Mouse (Mus musculus): Measurements from ENCODE around the gene Pdrg1. TPM values are rescaled to one million over a fixed set of nuclear protein-coding genes. Genes with fewer than 3 reads are reported as not detected.

Pdrg1 gene
- 65.0 and 69.5 TPM in 2 replicates for polyA plus RNA-seq (2014; fragmentation: Nextera tagmentation; extraction: Ambion mirVana)

DNA sequence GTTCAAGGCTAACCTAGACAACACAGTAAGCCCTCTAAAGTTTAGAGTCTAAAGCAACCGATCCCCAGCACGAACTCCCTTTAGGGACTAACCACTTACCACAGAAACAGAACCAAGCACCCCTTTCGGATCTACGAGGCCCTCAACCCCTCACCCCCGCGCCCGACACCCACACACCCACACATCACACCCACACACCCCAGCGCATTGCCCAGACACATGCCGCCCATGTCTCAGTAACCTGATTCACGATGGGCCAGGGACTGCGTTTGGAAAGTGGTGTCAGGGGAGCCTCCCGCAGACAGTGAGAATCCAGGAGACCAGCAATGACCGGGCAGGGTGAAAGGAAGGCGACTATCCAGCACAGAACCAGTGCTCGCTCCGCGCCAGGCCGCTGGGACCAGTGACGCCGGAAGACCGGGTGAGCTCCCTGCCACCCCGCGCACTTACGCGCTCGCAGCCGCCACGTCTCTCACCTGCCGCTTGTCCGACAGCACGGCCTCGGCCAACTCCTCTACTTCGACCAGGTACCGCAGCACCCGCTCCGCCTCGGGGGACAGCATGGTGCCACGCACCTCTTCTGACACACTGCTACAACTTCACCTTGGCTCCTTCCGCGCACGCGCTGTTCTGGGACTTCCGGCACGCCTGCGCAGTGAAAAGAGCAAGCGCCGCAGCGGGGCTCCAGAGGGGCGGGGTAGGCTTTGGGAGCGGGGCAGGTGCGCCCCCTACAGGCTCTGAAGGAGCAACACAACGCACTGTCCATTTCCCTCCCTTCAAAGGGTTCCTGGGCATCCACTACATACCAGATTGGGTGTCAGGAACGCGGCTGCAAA lies at the start of gene Pdrg1:
Gene Pdrg1 (minus strand): TSS at position 670 of the 836 bp plus-strand sequence.
- Histone ChIP-seq H3K36me3 (ENCODE audit: control insufficient read depth, insufficient read depth, low read length) (peaks cover 10% of the 10 kb centered on the region), H3K9me3 (ENCODE audit: control insufficient read depth, low read length) (no peaks in the 10 kb centered on the region), H3K4me3 (ENCODE audit: low read depth, low read length) (peak within 1 kb of the TSS; percentile 90), H3K4me2 (peak within 1 kb of the TSS; percentile 93), H3K4me1 (replicated peaks; ENCODE audit: control insufficient read depth, insufficient read depth, low read length) (peaks cover 6% of the 10 kb centered on the region), H3K9ac (ENCODE audit: low read depth, low read length) (peak within 1 kb of the TSS; percentile 84), H3K27ac (ENCODE audit: low read depth, low read length) (no peak within 1 kb of the TSS), H3K27me3 (replicated peaks; ENCODE audit: control insufficient read depth, insufficient read depth, low read length) (peaks cover 3% of the 10 kb centered on the region; the same call in 1 of the 2 replicates)
- WGBS: under 1% methylated on average over 54 of the region's 54 CpGs
- ATAC-seq (replicated peaks; ENCODE audit: low FRiP score) (peak; percentile 95), DNase-seq (ENCODE audit: low spot score) (peak; percentile 92)

- Histone ChIP-seq H3K4me1 (replicated peaks; ENCODE audit: control insufficient read depth, insufficient read depth, low read length) (peaks cover 4% of the 10 kb centered on the region), H3K9me3 (ENCODE audit: control insufficient read depth, low read length) (no peaks in the 10 kb centered on the region), H3K9ac (ENCODE audit: low read depth, low read length) (no peak overlapping the region), H3K27me3 (replicated peaks; ENCODE audit: control insufficient read depth, insufficient read depth, low read length) (no peaks in the 10 kb centered on the region), H3K27ac (ENCODE audit: low read depth, low read length) (no peak overlapping the region), H3K4me2 (no peak overlapping the region), H3K4me3 (ENCODE audit: low read depth, low read length) (no peak overlapping the region), H3K36me3 (ENCODE audit: control insufficient read depth, insufficient read depth, low read length) (no peaks in the 10 kb centered on the region)
- no peak for ATAC-seq (replicated peaks; ENCODE audit: low FRiP score)
- DNase-seq (ENCODE audit: low spot score): no peak
- 53% methylated on average over 9 of the region's 9 CpGs for WGBS
These were observed 49.2 kb upstream of the Pdrg1 start for GRCm38 (mm10) chr2:153064190-153064970.

- Histone ChIP-seq H3K36me3 (ENCODE audit: control insufficient read depth, insufficient read depth, low read length) (no peaks in the 10 kb centered on the region), H3K4me1 (replicated peaks; ENCODE audit: control insufficient read depth, insufficient read depth, low read length) (peaks cover 4% of the 10 kb centered on the region), H3K9ac (ENCODE audit: low read depth, low read length) (no peak overlapping the region), H3K4me3 (ENCODE audit: low read depth, low read length) (no peak overlapping the region), H3K4me2 (no peak overlapping the region), H3K27me3 (replicated peaks; ENCODE audit: control insufficient read depth, insufficient read depth, low read length) (no peaks in the 10 kb centered on the region), H3K27ac (ENCODE audit: low read depth, low read length) (no peak overlapping the region), H3K9me3 (ENCODE audit: control insufficient read depth, low read length) (no peaks in the 10 kb centered on the region)
- no peak for ATAC-seq (replicated peaks; ENCODE audit: low FRiP score)
- no peak for DNase-seq (ENCODE audit: low spot score)
- 51% methylated on average over 3 of the region's 3 CpGs for WGBS
These were observed 48.2 kb upstream of the Pdrg1 start for GRCm38 (mm10) chr2:153063394-153063793.

- DNase-seq (ENCODE audit: low spot score) (no peak), ATAC-seq (replicated peaks; ENCODE audit: low FRiP score) (no peak)
- Histone ChIP-seq H3K4me1 (replicated peaks; ENCODE audit: control insufficient read depth, insufficient read depth, low read length) (peaks cover 4% of the 10 kb centered on the region), H3K27me3 (replicated peaks; ENCODE audit: control insufficient read depth, insufficient read depth, low read length) (peaks cover 3% of the 10 kb centered on the region; the same call in 1 of the 2 replicates), H3K4me2 (no peak overlapping the region), H3K36me3 (ENCODE audit: control insufficient read depth, insufficient read depth, low read length) (no peaks in the 10 kb centered on the region), H3K27ac (ENCODE audit: low read depth, low read length) (no peak overlapping the region), H3K4me3 (ENCODE audit: low read depth, low read length) (no peak overlapping the region), H3K9me3 (ENCODE audit: control insufficient read depth, low read length) (no peaks in the 10 kb centered on the region), H3K9ac (ENCODE audit: low read depth, low read length) (no peak overlapping the region)
- 85% methylated on average over 7 of the region's 7 CpGs for WGBS
These were observed 45.0 kb upstream of the Pdrg1 start for GRCm38 (mm10) chr2:153060216-153060615.

DNA sequence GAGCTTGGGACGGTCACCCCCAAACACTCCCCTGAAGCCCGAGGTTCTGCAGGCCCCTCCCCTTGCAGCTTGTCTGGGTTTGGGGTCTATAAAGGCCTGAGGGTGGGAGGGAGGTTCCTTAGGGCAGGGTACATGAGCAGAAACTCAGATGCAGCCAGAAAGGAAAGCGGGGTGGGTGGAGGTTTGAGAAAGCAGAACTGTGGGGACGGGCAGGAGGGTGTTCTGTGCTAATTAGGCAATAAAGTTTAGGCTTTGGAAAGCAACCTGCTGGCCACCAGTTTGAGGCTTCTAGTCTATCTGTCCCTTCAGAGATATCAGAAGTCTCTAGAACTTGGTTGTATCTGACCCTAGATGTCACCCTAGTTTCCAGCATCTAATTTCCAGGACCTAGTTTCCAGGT lies 43.1 kb upstream of the Pdrg1 start:
- Histone ChIP-seq H3K9me3 (ENCODE audit: control insufficient read depth, low read length) (no peaks in the 10 kb centered on the region), H3K27me3 (replicated peaks; ENCODE audit: control insufficient read depth, insufficient read depth, low read length) (peaks cover 10% of the 10 kb centered on the region; the same call in 1 of the 2 replicates), H3K36me3 (ENCODE audit: control insufficient read depth, insufficient read depth, low read length) (no peaks in the 10 kb centered on the region), H3K4me2 (no peak overlapping the region), H3K4me3 (ENCODE audit: low read depth, low read length) (no peak overlapping the region), H3K27ac (ENCODE audit: low read depth, low read length) (no peak overlapping the region), H3K4me1 (replicated peaks; ENCODE audit: control insufficient read depth, insufficient read depth, low read length) (peaks cover under 1% of the 10 kb centered on the region; the same call in 1 of the 2 replicates), H3K9ac (ENCODE audit: low read depth, low read length) (no peak overlapping the region)
- WGBS: 62% methylated on average over 4 of the region's 4 CpGs
- DNase-seq (ENCODE audit: low spot score) (no peak), ATAC-seq (replicated peaks; ENCODE audit: low FRiP score) (no peak)

- no peak overlapping the region for H3K27ac ChIP-seq (ENCODE audit: low read depth, low read length)
- H3K36me3 ChIP-seq (ENCODE audit: control insufficient read depth, insufficient read depth, low read length): no peaks in the 10 kb centered on the region
- no peak overlapping the region for H3K4me3 ChIP-seq (ENCODE audit: low read depth, low read length)
- H3K27me3 ChIP-seq (replicated peaks; ENCODE audit: control insufficient read depth, insufficient read depth, low read length): peaks cover 34% of the 10 kb centered on the region
- DNase-seq (ENCODE audit: low spot score) (no peak), ATAC-seq (replicated peaks; ENCODE audit: low FRiP score) (no peak)
- 49% methylated on average over 6 of the region's 6 CpGs for WGBS
- no peak overlapping the region for H3K4me2 ChIP-seq
- H3K4me1 ChIP-seq (replicated peaks; ENCODE audit: control insufficient read depth, insufficient read depth, low read length): no peaks in the 10 kb centered on the region
- no peaks in the 10 kb centered on the region for H3K9me3 ChIP-seq (ENCODE audit: control insufficient read depth, low read length)
- H3K9ac ChIP-seq (ENCODE audit: low read depth, low read length): no peak overlapping the region
These were observed 40.2 kb upstream of the Pdrg1 start for GRCm38 (mm10) chr2:153055270-153055920.

- Histone ChIP-seq H3K9ac (ENCODE audit: low read depth, low read length) (no peak overlapping the region), H3K27ac (ENCODE audit: low read depth, low read length) (no peak overlapping the region), H3K4me3 (ENCODE audit: low read depth, low read length) (no peak overlapping the region), H3K4me1 (replicated peaks; ENCODE audit: control insufficient read depth, insufficient read depth, low read length) (no peaks in the 10 kb centered on the region), H3K27me3 (replicated peaks; ENCODE audit: control insufficient read depth, insufficient read depth, low read length) (peaks cover 34% of the 10 kb centered on the region), H3K9me3 (ENCODE audit: control insufficient read depth, low read length) (no peaks in the 10 kb centered on the region), H3K36me3 (ENCODE audit: control insufficient read depth, insufficient read depth, low read length) (no peaks in the 10 kb centered on the region), H3K4me2 (no peak overlapping the region)
- WGBS: 84% methylated on average over 8 of the region's 8 CpGs
- DNase-seq (ENCODE audit: low spot score) (no peak), ATAC-seq (replicated peaks; ENCODE audit: low FRiP score) (no peak)
These were observed 38.7 kb upstream of the Pdrg1 start for GRCm38 (mm10) chr2:153053896-153054295.

DNA sequence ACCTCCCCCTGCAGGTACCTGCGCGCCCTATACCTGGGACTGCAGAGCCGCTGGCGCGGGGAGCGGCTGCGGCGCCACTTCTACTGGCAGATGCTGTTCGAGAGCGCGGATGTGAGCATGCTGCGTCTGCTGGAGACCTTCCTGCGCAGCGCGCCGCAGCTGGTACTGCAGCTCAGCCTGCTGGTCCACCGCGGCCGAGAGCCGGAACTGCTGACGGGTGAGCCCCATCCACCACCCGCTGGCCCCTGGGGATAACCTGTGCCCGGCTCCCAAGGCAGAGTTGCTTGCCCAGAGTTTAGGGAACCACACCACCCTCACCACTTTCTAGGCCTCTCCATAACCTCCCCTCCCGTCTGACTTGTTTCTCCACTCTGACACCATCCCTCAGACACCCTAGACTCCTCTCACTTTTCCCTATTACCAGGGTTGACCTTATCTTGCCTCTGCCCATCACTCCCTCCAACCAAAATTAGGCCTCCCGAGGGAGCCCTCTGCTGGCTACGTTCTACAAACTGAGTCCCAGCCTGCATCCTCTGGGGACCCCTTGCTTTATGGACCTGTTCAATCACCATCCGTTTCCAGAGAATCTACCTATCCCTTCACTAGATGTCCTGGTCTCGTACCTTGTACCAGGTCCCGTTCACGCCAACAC lies 37.6 kb upstream of the Pdrg1 start:
- Histone ChIP-seq H3K9me3 (ENCODE audit: control insufficient read depth, low read length) (no peaks in the 10 kb centered on the region), H3K36me3 (ENCODE audit: control insufficient read depth, insufficient read depth, low read length) (no peaks in the 10 kb centered on the region), H3K4me1 (replicated peaks; ENCODE audit: control insufficient read depth, insufficient read depth, low read length) (no peaks in the 10 kb centered on the region), H3K27me3 (replicated peaks; ENCODE audit: control insufficient read depth, insufficient read depth, low read length) (peaks cover 34% of the 10 kb centered on the region), H3K9ac (ENCODE audit: low read depth, low read length) (no peak overlapping the region), H3K27ac (ENCODE audit: low read depth, low read length) (no peak overlapping the region), H3K4me2 (peak overlapping the region; percentile 14; the same call in 1 of the 2 replicates), H3K4me3 (ENCODE audit: low read depth, low read length) (no peak overlapping the region)
- DNase-seq (ENCODE audit: low spot score): no peak
- no peak for ATAC-seq (replicated peaks; ENCODE audit: low FRiP score)
- WGBS: 7% methylated on average over 30 of the region's 30 CpGs
